Mouse (Mus musculus): ENCODE data around the gene Zfp109. TPM values are rescaled to one million over a fixed set of nuclear protein-coding genes. Genes with fewer than 3 reads are reported as not detected.
A peak's percentile ranks its signal among the peaks of the same experiment; 100 is the strongest.

Gene Zfp109
- polyA plus RNA-seq, 1 experiment from 2014 or later = 3.6 TPM

GRCm38 (mm10) chr7:24270288-24270672 is 32.9 kb upstream of the Zfp109 start, which contains the start of gene Zfp93:
Zfp93 (plus strand) TSS chr7:24270420.
- peak within 1 kb of the TSS; percentile 71 for H3K4me3 ChIP-seq (ENCODE audit: low read depth, low read length)
- H3K9me3 ChIP-seq (replicated peaks; ENCODE audit: control insufficient read depth, low read length) = no peaks in the 10 kb centered on the region
- H3K4me2 ChIP-seq = peak within 1 kb of the TSS; percentile 82
- peak within 1 kb of the TSS; percentile 83 for H3K9ac ChIP-seq (ENCODE audit: low read depth, low read length)
- peak; percentile 82 for ATAC-seq (replicated peaks; ENCODE audit: insufficient number of reproducible peaks, low FRiP score, low TSS enrichment)
- H3K36me3 ChIP-seq (ENCODE audit: control insufficient read depth, insufficient read depth, low read length) = peaks cover 15% of the 10 kb centered on the region
- peak within 1 kb of the TSS; percentile 74 for H3K27ac ChIP-seq (ENCODE audit: low read depth, low read length)
- H3K27me3 ChIP-seq (ENCODE audit: control insufficient read depth, insufficient read depth, low read length) = no peaks in the 10 kb centered on the region
- 0% methylated on average over 12 of the region's 12 CpGs for WGBS (ENCODE audit: insufficient replicate concordance)
- no peaks in the 10 kb centered on the region for H3K4me1 ChIP-seq (ENCODE audit: control insufficient read depth, insufficient read depth, low read length)

GRCm38 (mm10) chr7:24269667-24270287 is 32.4 kb upstream of the Zfp109 start:
- peak overlapping the region; percentile 71 for H3K4me3 ChIP-seq (ENCODE audit: low read depth, low read length)
- peaks cover 10% of the 10 kb centered on the region for H3K36me3 ChIP-seq (ENCODE audit: control insufficient read depth, insufficient read depth, low read length)
- peak overlapping the region; percentile 83 for H3K9ac ChIP-seq (ENCODE audit: low read depth, low read length)
- H3K27ac ChIP-seq (ENCODE audit: low read depth, low read length) = no peak overlapping the region
- no peaks in the 10 kb centered on the region for H3K4me1 ChIP-seq (ENCODE audit: control insufficient read depth, insufficient read depth, low read length)
- peak overlapping the region; percentile 82 for H3K4me2 ChIP-seq
- 35% methylated on average over 7 of the region's 7 CpGs for WGBS (ENCODE audit: insufficient replicate concordance)
- ATAC-seq (replicated peaks; ENCODE audit: insufficient number of reproducible peaks, low FRiP score, low TSS enrichment) = peak; percentile 37; the same call in 1 of the 2 replicates
- H3K9me3 ChIP-seq (replicated peaks; ENCODE audit: control insufficient read depth, low read length) = no peaks in the 10 kb centered on the region
- H3K27me3 ChIP-seq (ENCODE audit: control insufficient read depth, insufficient read depth, low read length) = no peaks in the 10 kb centered on the region

GRCm38 (mm10) chr7:24269256-24269655 is 31.9 kb upstream of the Zfp109 start:
- Histone ChIP-seq H3K27ac (ENCODE audit: low read depth, low read length) (no peak overlapping the region), H3K4me2 (no peak overlapping the region), H3K4me1 (ENCODE audit: control insufficient read depth, insufficient read depth, low read length) (no peaks in the 10 kb centered on the region), H3K4me3 (ENCODE audit: low read depth, low read length) (no peak overlapping the region), H3K36me3 (ENCODE audit: control insufficient read depth, insufficient read depth, low read length) (0 out of 2 replicates have a peak, but pooled peaks cover 4% of the 10 kb centered on the region), H3K9ac (ENCODE audit: low read depth, low read length) (no peak overlapping the region), H3K9me3 (replicated peaks; ENCODE audit: control insufficient read depth, low read length) (no peaks in the 10 kb centered on the region), H3K27me3 (ENCODE audit: control insufficient read depth, insufficient read depth, low read length) (no peaks in the 10 kb centered on the region)
- no peak for ATAC-seq (replicated peaks; ENCODE audit: insufficient number of reproducible peaks, low FRiP score, low TSS enrichment)
- WGBS (ENCODE audit: insufficient replicate concordance) = 72% methylated on average over 3 of the region's 3 CpGs

GRCm38 (mm10) chr7:24268176-24269155 is 31.1 kb upstream of the Zfp109 start:
- Histone ChIP-seq H3K9me3 (replicated peaks; ENCODE audit: control insufficient read depth, low read length) (no peaks in the 10 kb centered on the region), H3K27ac (ENCODE audit: low read depth, low read length) (no peak overlapping the region), H3K4me3 (ENCODE audit: low read depth, low read length) (no peak overlapping the region), H3K27me3 (ENCODE audit: control insufficient read depth, insufficient read depth, low read length) (no peaks in the 10 kb centered on the region), H3K4me2 (no peak overlapping the region), H3K9ac (ENCODE audit: low read depth, low read length) (no peak overlapping the region), H3K4me1 (ENCODE audit: control insufficient read depth, insufficient read depth, low read length) (no peaks in the 10 kb centered on the region), H3K36me3 (ENCODE audit: control insufficient read depth, insufficient read depth, low read length) (no peaks in the 10 kb centered on the region)
- ATAC-seq (replicated peaks; ENCODE audit: insufficient number of reproducible peaks, low FRiP score, low TSS enrichment) = no peak
- WGBS (ENCODE audit: insufficient replicate concordance) = 69% methylated on average over 24 of the region's 24 CpGs

GRCm38 (mm10) chr7:24260000-24260312 is 22.6 kb upstream of the Zfp109 start:
- peaks cover 8% of the 10 kb centered on the region; the same call in 1 of the 2 replicates for H3K36me3 ChIP-seq (ENCODE audit: control insufficient read depth, insufficient read depth, low read length)
- no peak overlapping the region for H3K4me3 ChIP-seq (ENCODE audit: low read depth, low read length)
- no peaks in the 10 kb centered on the region for H3K4me1 ChIP-seq (ENCODE audit: control insufficient read depth, insufficient read depth, low read length)
- no peak overlapping the region for H3K4me2 ChIP-seq
- ATAC-seq (replicated peaks; ENCODE audit: insufficient number of reproducible peaks, low FRiP score, low TSS enrichment) = no peak
- WGBS (ENCODE audit: insufficient replicate concordance) = 87% methylated on average over 4 of the region's 4 CpGs
- no peaks in the 10 kb centered on the region for H3K9me3 ChIP-seq (replicated peaks; ENCODE audit: control insufficient read depth, low read length)
- H3K27me3 ChIP-seq (ENCODE audit: control insufficient read depth, insufficient read depth, low read length) = no peaks in the 10 kb centered on the region
- H3K27ac ChIP-seq (ENCODE audit: low read depth, low read length) = no peak overlapping the region
- no peak overlapping the region for H3K9ac ChIP-seq (ENCODE audit: low read depth, low read length)

GRCm38 (mm10) chr7:24259306-24259999 is 22.1 kb upstream of the Zfp109 start:
- Histone ChIP-seq H3K9me3 (replicated peaks; ENCODE audit: control insufficient read depth, low read length) (no peaks in the 10 kb centered on the region), H3K4me2 (no peak overlapping the region), H3K4me1 (ENCODE audit: control insufficient read depth, insufficient read depth, low read length) (no peaks in the 10 kb centered on the region), H3K4me3 (ENCODE audit: low read depth, low read length) (no peak overlapping the region), H3K36me3 (ENCODE audit: control insufficient read depth, insufficient read depth, low read length) (peaks cover 8% of the 10 kb centered on the region; the same call in 1 of the 2 replicates), H3K9ac (ENCODE audit: low read depth, low read length) (no peak overlapping the region), H3K27ac (ENCODE audit: low read depth, low read length) (no peak overlapping the region), H3K27me3 (ENCODE audit: control insufficient read depth, insufficient read depth, low read length) (no peaks in the 10 kb centered on the region)
- WGBS (ENCODE audit: insufficient replicate concordance) = 86% methylated on average over 13 of the region's 13 CpGs
- no peak for ATAC-seq (replicated peaks; ENCODE audit: insufficient number of reproducible peaks, low FRiP score, low TSS enrichment)

GRCm38 (mm10) chr7:24254633-24255474 is 17.5 kb upstream of the Zfp109 start, which contains the start of gene Zfp108:
Zfp108 (plus strand) TSS chr7:24254794.
- WGBS (ENCODE audit: insufficient replicate concordance) = 20% methylated on average over 21 of the region's 21 CpGs
- Histone ChIP-seq H3K27ac (ENCODE audit: low read depth, low read length) (no peak within 1 kb of the TSS), H3K4me2 (peak within 1 kb of the TSS; percentile 74), H3K9ac (ENCODE audit: low read depth, low read length) (peak within 1 kb of the TSS; percentile 71), H3K36me3 (ENCODE audit: control insufficient read depth, insufficient read depth, low read length) (0 out of 2 replicates have a peak, but pooled peaks cover 2% of the 10 kb centered on the region), H3K4me3 (ENCODE audit: low read depth, low read length) (peak within 1 kb of the TSS; percentile 57), H3K27me3 (ENCODE audit: control insufficient read depth, insufficient read depth, low read length) (no peaks in the 10 kb centered on the region), H3K4me1 (ENCODE audit: control insufficient read depth, insufficient read depth, low read length) (no peaks in the 10 kb centered on the region), H3K9me3 (replicated peaks; ENCODE audit: control insufficient read depth, low read length) (no peaks in the 10 kb centered on the region)
- peak; percentile 74; the same call in 1 of the 2 replicates for ATAC-seq (replicated peaks; ENCODE audit: insufficient number of reproducible peaks, low FRiP score, low TSS enrichment)

All from heart, embryonic 11.5 days (tissue).